Mouse (Mus musculus): ENCODE results near the gene Dnase2a. TPM values are rescaled to one million over a fixed set of nuclear protein-coding genes. Genes with fewer than 3 reads are reported as not detected.

The Dnase2a gene
- total RNA-seq, 2 experiments from 2014 or later: 32.7 to 78.4 TPM

DNA sequence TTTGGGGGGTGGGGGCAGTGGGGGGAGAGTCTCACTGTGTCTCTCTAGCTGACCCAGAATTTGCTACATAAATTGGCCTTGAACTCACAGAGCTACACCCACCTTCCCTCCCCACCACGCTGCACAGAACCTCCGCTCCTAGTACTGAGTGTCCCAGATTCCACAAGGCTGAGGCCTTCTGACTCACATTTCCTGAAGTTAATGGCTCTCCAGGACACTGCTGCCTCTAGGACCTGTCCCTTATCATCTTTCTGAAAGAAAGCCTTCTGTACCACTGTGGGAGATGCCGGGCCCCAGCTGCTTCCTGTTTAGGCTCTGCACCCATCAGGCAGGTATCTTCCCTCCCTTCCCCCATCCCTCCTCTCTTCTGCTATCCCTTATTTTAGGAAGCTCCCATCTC, 58.2 kb downstream of the Dnase2a start:
- no peak for ATAC-seq (replicated peaks; ENCODE audit: low FRiP score, poor library complexity, severe bottlenecking)

DNA sequence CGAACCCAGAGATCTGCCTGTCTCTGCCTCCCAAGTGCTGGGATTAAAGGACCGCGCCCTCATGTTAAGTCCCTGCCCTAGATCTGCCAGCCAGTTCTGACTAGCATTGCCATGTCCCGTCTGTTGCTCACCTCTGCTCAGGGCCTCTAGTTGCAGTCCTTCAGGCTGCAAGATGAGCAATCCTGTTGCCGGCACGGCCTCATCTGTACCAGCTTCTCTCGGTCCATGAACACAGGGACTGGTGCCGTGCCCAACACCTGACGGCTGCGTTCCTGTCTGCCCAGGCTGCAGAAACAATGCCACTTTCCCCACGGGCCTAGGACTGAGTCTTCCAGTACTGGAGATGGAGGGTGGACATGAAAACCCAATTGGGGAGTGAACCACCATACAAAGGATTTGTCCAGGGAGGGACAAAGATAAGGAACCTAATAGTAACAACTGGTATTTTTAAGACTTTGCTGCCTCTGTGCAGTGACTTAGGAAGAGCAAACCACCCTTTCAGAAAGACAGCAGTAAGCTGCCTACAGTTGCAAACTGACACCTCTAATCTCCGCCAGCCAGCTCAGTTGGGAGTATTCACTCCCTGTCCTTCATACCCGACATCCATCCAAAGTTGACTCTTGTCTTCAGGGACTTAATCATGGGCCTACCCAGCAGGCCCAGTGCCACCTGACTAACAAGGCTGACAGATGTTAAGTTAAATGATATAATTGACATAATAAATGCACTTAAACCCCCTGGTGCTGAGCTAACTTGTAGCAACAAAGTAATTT, 59.4 kb downstream of the Dnase2a start:
- no peak for ATAC-seq (replicated peaks; ENCODE audit: low FRiP score, poor library complexity, severe bottlenecking)

DNA sequence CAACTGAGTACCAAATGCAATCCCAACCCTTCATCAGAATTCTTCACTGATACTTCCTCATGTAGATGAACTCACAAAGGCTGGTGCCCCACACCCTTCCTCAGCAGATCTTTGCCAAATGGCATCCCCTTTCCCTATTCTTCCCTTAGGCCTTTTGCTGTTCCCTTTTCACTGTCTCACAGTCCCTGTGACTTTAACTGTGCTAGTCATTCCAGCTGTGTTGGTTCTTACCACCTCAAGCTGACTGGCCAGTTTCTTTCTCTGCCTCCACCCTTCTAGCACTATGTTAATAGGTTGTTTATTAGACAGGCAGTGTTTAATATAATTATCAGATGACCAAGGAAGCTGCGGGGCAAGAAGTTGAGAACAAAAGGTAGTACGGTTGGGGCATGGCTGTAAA, 60.3 kb downstream of the Dnase2a start:
- ATAC-seq (replicated peaks; ENCODE audit: low FRiP score, poor library complexity, severe bottlenecking): no peak

DNA sequence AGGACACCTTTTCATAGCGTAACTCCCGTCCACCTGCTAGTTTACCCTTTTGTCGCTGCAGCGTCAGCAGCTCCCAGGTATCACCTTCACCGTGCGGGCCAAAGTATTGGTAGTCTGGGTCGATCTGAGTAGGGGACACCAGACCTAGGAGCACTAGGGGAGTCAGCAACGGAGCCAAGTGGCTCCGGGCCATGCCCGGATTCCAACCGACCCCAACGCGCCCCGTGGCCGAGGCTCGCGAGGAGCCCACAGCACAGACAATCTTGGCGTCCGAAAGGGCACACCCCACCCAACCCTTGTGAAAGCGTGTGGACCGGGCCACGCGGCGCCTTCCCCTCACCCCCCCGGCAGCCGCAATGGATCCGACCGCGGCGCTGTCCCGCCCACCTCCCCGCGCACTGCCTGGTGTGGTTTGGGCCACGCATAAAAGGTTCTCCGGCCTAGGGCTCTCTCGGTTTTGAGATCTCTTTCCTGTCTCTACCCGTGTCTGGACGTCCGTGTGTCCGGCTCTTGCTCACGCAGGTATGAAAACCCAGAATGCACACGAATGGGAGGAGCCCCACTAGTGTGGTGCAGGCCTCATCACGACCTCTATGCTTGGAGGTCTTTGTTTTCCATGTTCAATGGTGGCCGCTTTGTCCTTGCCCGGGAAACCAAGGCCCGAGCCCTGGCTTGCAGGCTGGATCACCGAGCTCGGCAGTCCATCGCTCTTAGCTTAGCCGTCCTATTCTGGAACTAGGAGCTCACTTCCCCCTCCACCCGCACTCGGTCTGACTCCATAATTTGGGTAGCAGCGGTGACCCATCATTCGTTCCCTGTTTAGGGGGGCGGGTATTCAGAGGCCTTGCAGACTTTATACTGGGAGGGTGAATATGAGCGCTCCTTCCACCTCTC, 61.1 kb downstream of the Dnase2a start, which contains the start of the genes Gm49661, Prdx2 and Rnaseh2a:
Gene Gm49661, minus strand, starts transcription at position 193 of the 894 bp plus-strand sequence.
Gene Prdx2, plus strand, starts transcription at position 347 of the 894 bp plus-strand sequence.
Gene Rnaseh2a, minus strand, starts transcription at position 527 of the 894 bp plus-strand sequence.
- peak; percentile 51 for ATAC-seq (replicated peaks; ENCODE audit: low FRiP score, poor library complexity, severe bottlenecking)

DNA sequence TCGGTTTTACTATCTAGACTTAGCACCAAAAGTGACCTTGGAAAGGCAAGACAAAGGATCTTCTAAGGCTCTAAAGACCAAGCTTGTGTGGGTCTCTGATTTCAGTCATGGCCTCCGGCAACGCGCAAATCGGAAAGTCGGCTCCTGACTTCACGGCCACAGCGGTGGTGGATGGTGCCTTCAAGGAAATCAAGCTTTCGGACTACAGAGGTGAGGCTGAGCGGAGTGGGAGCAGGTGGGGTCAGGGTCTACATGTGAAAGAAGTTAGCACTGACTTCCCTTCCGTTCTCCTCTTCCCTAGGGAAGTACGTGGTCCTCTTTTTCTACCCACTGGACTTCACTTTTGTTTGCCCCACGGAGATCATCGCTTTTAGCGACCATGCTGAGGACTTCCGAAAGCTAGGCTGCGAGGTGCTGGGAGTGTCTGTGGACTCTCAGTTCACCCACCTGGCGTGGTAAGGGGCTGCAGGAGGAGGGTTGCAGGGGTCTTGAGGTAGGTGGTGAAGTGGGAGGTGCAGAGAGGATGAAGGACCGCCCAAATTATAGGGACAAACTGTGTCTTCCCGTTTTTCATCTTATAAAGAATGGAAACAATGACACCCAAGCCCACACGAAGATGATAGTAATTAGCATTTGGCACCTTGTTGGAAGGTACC, 61.9 kb downstream of the Dnase2a start:
- ATAC-seq (replicated peaks; ENCODE audit: low FRiP score, poor library complexity, severe bottlenecking): no peak

DNA sequence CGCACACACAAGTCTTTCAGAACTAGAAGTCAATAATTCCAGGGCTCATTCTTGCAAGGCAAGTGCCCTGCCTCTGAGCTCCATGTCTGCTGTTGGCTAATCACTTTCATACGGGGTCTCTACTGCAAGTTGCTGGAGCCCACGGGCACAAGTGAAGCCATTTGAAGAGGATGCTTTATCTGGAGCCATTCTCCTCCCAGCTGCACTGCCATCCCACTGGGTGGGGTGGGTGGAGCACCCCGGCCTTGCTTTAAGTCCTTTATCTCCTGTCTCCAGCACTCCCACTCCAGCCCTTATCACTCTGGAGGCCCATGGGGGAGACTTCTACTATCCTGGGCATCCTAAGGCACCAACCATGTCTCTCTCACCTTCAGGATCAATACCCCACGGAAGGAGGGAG, 62.6 kb downstream of the Dnase2a start:
- peak; percentile 65 for ATAC-seq (replicated peaks; ENCODE audit: low FRiP score, poor library complexity, severe bottlenecking)

Other genes with a start within 250 kb of the Dnase2a start
Only the 30 nearest of the 33 such genes appear.
- 24.3 and 25.6 TPM in 2 replicates for gene Nacc1, start 220.7 kb upstream of the Dnase2a start, total RNA-seq (2015; ENCODE audit: low replicate concordance)
- gene Nacc1, start 220.7 kb upstream of the Dnase2a start, total RNA-seq (2017; ENCODE audit: low replicate concordance): 11.8 and 16.9 TPM in 2 replicates
- gene Lyl1, start 207.1 kb upstream of the Dnase2a start, total RNA-seq (2015; ENCODE audit: low replicate concordance): 98.7 and 109 TPM in 2 replicates
- gene Lyl1, start 207.1 kb upstream of the Dnase2a start, total RNA-seq (2017; ENCODE audit: low replicate concordance): 54.7 and 70.5 TPM in 2 replicates
- gene G430095P16Rik, start 185.6 kb upstream of the Dnase2a start, total RNA-seq (2015; ENCODE audit: low replicate concordance): 12.2 and 21.6 TPM in 2 replicates
- 1.1 and 13.2 TPM in 2 replicates for gene G430095P16Rik, start 185.6 kb upstream of the Dnase2a start, total RNA-seq (2017; ENCODE audit: low replicate concordance)
- 53.7 and 76.0 TPM in 2 replicates for gene Nfix, start 108.2 kb upstream of the Dnase2a start, total RNA-seq (2015; ENCODE audit: low replicate concordance)
- 33.6 and 36.8 TPM in 2 replicates for gene Nfix, start 108.2 kb upstream of the Dnase2a start, total RNA-seq (2017; ENCODE audit: low replicate concordance)
- 2.5 and 3.8 TPM in 2 replicates for gene Dand5, start 85.7 kb upstream of the Dnase2a start, total RNA-seq (2015; ENCODE audit: low replicate concordance)
- gene Dand5, start 85.7 kb upstream of the Dnase2a start, total RNA-seq (2017; ENCODE audit: low replicate concordance): 5.4 and 6.7 TPM in 2 replicates
- gene Gadd45gip1, start 77.0 kb upstream of the Dnase2a start, total RNA-seq (2015; ENCODE audit: low replicate concordance): 6.7 and 7.6 TPM in 2 replicates
- gene Gadd45gip1, start 77.0 kb upstream of the Dnase2a start, total RNA-seq (2017; ENCODE audit: low replicate concordance): 11.3 and 16.4 TPM in 2 replicates
- gene Rad23a, start 67.9 kb upstream of the Dnase2a start, total RNA-seq (2015; ENCODE audit: low replicate concordance): 273 and 355 TPM in 2 replicates
- 296 and 306 TPM in 2 replicates for gene Rad23a, start 67.9 kb upstream of the Dnase2a start, total RNA-seq (2017; ENCODE audit: low replicate concordance)
- gene Calr, start 61.6 kb upstream of the Dnase2a start, total RNA-seq (2015; ENCODE audit: low replicate concordance): 261 and 337 TPM in 2 replicates
- gene Calr, start 61.6 kb upstream of the Dnase2a start, total RNA-seq (2017; ENCODE audit: low replicate concordance): 660 and 677 TPM in 2 replicates
- gene Farsa, start 51.6 kb upstream of the Dnase2a start, total RNA-seq (2015; ENCODE audit: low replicate concordance): 11.2 and 19.7 TPM in 2 replicates
- gene Farsa, start 51.6 kb upstream of the Dnase2a start, total RNA-seq (2017; ENCODE audit: low replicate concordance): 29.4 and 35.6 TPM in 2 replicates
- gene Syce2, start 36.4 kb upstream of the Dnase2a start, total RNA-seq (2015; ENCODE audit: low replicate concordance): 65.2 and 133 TPM in 2 replicates
- gene Syce2, start 36.4 kb upstream of the Dnase2a start, total RNA-seq (2017; ENCODE audit: low replicate concordance): 9.2 and 29.9 TPM in 2 replicates
- gene Gcdh, start 14.6 kb upstream of the Dnase2a start, total RNA-seq (2015; ENCODE audit: low replicate concordance): 16.9 and 36.9 TPM in 2 replicates
- 22.8 and 26.2 TPM in 2 replicates for gene Gcdh, start 14.6 kb upstream of the Dnase2a start, total RNA-seq (2017; ENCODE audit: low replicate concordance)
- gene Klf1, start 6.6 kb upstream of the Dnase2a start, total RNA-seq (2015; ENCODE audit: low replicate concordance): 262 and 325 TPM in 2 replicates
- 240 and 399 TPM in 2 replicates for gene Klf1, start 6.6 kb upstream of the Dnase2a start, total RNA-seq (2017; ENCODE audit: low replicate concordance)
- not detected in 2 replicates for gene Mast1, start 28.8 kb downstream of the Dnase2a start, total RNA-seq (2015; ENCODE audit: low replicate concordance)
- not detected in 2 replicates for gene Mast1, start 28.8 kb downstream of the Dnase2a start, total RNA-seq (2017; ENCODE audit: low replicate concordance)
- not detected in 2 replicates for gene Rtbdn, start 38.4 kb downstream of the Dnase2a start, total RNA-seq (2015; ENCODE audit: low replicate concordance)
- not detected in 2 replicates for gene Rtbdn, start 38.4 kb downstream of the Dnase2a start, total RNA-seq (2017; ENCODE audit: low replicate concordance)
- not detected in 2 replicates for gene Gm49661, start 60.9 kb downstream of the Dnase2a start, total RNA-seq (2015; ENCODE audit: low replicate concordance)
- gene Gm49661, start 60.9 kb downstream of the Dnase2a start, total RNA-seq (2017; ENCODE audit: low replicate concordance): not detected in 2 replicates
- 2,168 and 2,598 TPM in 2 replicates for gene Prdx2, start 61.0 kb downstream of the Dnase2a start, total RNA-seq (2015; ENCODE audit: low replicate concordance)
- 2,812 and 2,913 TPM in 2 replicates for gene Prdx2, start 61.0 kb downstream of the Dnase2a start, total RNA-seq (2017; ENCODE audit: low replicate concordance)
- 82.6 and 141 TPM in 2 replicates for gene Rnaseh2a, start 61.2 kb downstream of the Dnase2a start, total RNA-seq (2015; ENCODE audit: low replicate concordance)
- 63.3 and 93.8 TPM in 2 replicates for gene Rnaseh2a, start 61.2 kb downstream of the Dnase2a start, total RNA-seq (2017; ENCODE audit: low replicate concordance)
- gene Junb, start 70.2 kb downstream of the Dnase2a start, total RNA-seq (2015; ENCODE audit: low replicate concordance): 8.0 and 12.3 TPM in 2 replicates
- gene Junb, start 70.2 kb downstream of the Dnase2a start, total RNA-seq (2017; ENCODE audit: low replicate concordance): 10.4 and 15.1 TPM in 2 replicates
- gene Hook2, start 82.0 kb downstream of the Dnase2a start, total RNA-seq (2015; ENCODE audit: low replicate concordance): 0.42 and 0.72 TPM in 2 replicates
- 2.6 and 4.6 TPM in 2 replicates for gene Hook2, start 82.0 kb downstream of the Dnase2a start, total RNA-seq (2017; ENCODE audit: low replicate concordance)
- gene Best2, start 106.0 kb downstream of the Dnase2a start, total RNA-seq (2015; ENCODE audit: low replicate concordance): not detected in 2 replicates
- not detected in 2 replicates for gene Best2, start 106.0 kb downstream of the Dnase2a start, total RNA-seq (2017; ENCODE audit: low replicate concordance)
- gene Asna1, start 116.7 kb downstream of the Dnase2a start, total RNA-seq (2015; ENCODE audit: low replicate concordance): 42.8 and 69.2 TPM in 2 replicates
- gene Asna1, start 116.7 kb downstream of the Dnase2a start, total RNA-seq (2017; ENCODE audit: low replicate concordance): 19.0 and 29.3 TPM in 2 replicates
- gene Trir, start 118.3 kb downstream of the Dnase2a start, total RNA-seq (2015; ENCODE audit: low replicate concordance): 143 and 183 TPM in 2 replicates
- gene Trir, start 118.3 kb downstream of the Dnase2a start, total RNA-seq (2017; ENCODE audit: low replicate concordance): 140 and 476 TPM in 2 replicates
- 24.9 and 35.6 TPM in 2 replicates for gene Tnpo2, start 128.4 kb downstream of the Dnase2a start, total RNA-seq (2015; ENCODE audit: low replicate concordance)
- gene Tnpo2, start 128.4 kb downstream of the Dnase2a start, total RNA-seq (2017; ENCODE audit: low replicate concordance): 31.8 and 40.2 TPM in 2 replicates
- 4.3 and 10.5 TPM in 2 replicates for gene Fbxw9, start 151.5 kb downstream of the Dnase2a start, total RNA-seq (2015; ENCODE audit: low replicate concordance)
- gene Fbxw9, start 151.5 kb downstream of the Dnase2a start, total RNA-seq (2017; ENCODE audit: low replicate concordance): 1.4 and 2.8 TPM in 2 replicates
- gene Gm5741, start 159.4 kb downstream of the Dnase2a start, total RNA-seq (2015; ENCODE audit: low replicate concordance): not detected in 2 replicates
- gene Gm5741, start 159.4 kb downstream of the Dnase2a start, total RNA-seq (2017; ENCODE audit: low replicate concordance): not detected in 2 replicates
- 13.4 and 15.9 TPM in 2 replicates for gene Dhps, start 163.2 kb downstream of the Dnase2a start, total RNA-seq (2015; ENCODE audit: low replicate concordance)
- gene Dhps, start 163.2 kb downstream of the Dnase2a start, total RNA-seq (2017; ENCODE audit: low replicate concordance): 3.5 and 4.7 TPM in 2 replicates
- 37.7 and 66.3 TPM in 2 replicates for gene Wdr83os, start 172.2 kb downstream of the Dnase2a start, total RNA-seq (2015; ENCODE audit: low replicate concordance)
- gene Wdr83os, start 172.2 kb downstream of the Dnase2a start, total RNA-seq (2017; ENCODE audit: low replicate concordance): 7.3 and 23.1 TPM in 2 replicates
- 30.6 and 35.6 TPM in 2 replicates for gene Wdr83, start 172.7 kb downstream of the Dnase2a start, total RNA-seq (2015; ENCODE audit: low replicate concordance)
- 15.8 and 17.6 TPM in 2 replicates for gene Wdr83, start 172.7 kb downstream of the Dnase2a start, total RNA-seq (2017; ENCODE audit: low replicate concordance)
- 19.8 and 34.4 TPM in 2 replicates for gene Man2b1, start 174.7 kb downstream of the Dnase2a start, total RNA-seq (2015; ENCODE audit: low replicate concordance)
- 7.0 and 13.2 TPM in 2 replicates for gene Man2b1, start 174.7 kb downstream of the Dnase2a start, total RNA-seq (2017; ENCODE audit: low replicate concordance)
- gene Zfp791, start 214.5 kb downstream of the Dnase2a start, total RNA-seq (2015; ENCODE audit: low replicate concordance): not detected in 2 replicates
- gene Zfp791, start 214.5 kb downstream of the Dnase2a start, total RNA-seq (2017; ENCODE audit: low replicate concordance): not detected in 2 replicates

Measured in erythroid progenitor cell, adult 5-6 weeks (primary cell).